Mouse (Mus musculus): ENCODE results near the gene Dab1. TPM values are rescaled to one million over a fixed set of nuclear protein-coding genes. Genes with fewer than 3 reads are reported as not detected.

Gene Dab1
- polyA plus RNA-seq (2015; fragmentation: Nextera tagmentation; extraction: Ambion mirVana) = 69.6 and 73.5 TPM in 2 replicates

GRCm38 (mm10) chr4:103619321-103619945, at the start of gene Dab1:
Gene Dab1 (plus strand): TSS chr4:103619359.
- H3K9me3 ChIP-seq = no peaks in the 10 kb centered on the region
- under 1% methylated on average over 41 of the region's 41 CpGs for WGBS

GRCm38 (mm10) chr4:103571721-103572352, 47.3 kb upstream of the Dab1 start:
- Histone ChIP-seq H3K36me3 (no peaks in the 10 kb centered on the region), H3K4me1 (replicated peaks) (no peaks in the 10 kb centered on the region), H3K4me2 (no peak overlapping the region), H3K27ac (no peak overlapping the region), H3K9me3 (no peaks in the 10 kb centered on the region), H3K4me3 (no peak overlapping the region), H3K27me3 (no peaks in the 10 kb centered on the region), H3K9ac (no peak overlapping the region)
- WGBS = 62% methylated on average over 4 of the region's 4 CpGs
- no peak for ATAC-seq (ENCODE audit: low FRiP score)

More at GRCm38 (mm10) chr4:103619321-103619945, at the start of gene Dab1:
- H3K4me1 ChIP-seq (replicated peaks) = peaks cover 28% of the 10 kb centered on the region
- H3K4me3 ChIP-seq = peak within 1 kb of the TSS; percentile 51
- peak within 1 kb of the TSS; percentile 76 for H3K4me2 ChIP-seq
- peak within 1 kb of the TSS; percentile 71 for H3K9ac ChIP-seq
- peaks cover 60% of the 10 kb centered on the region for H3K27me3 ChIP-seq
- H3K27ac ChIP-seq = peak within 1 kb of the TSS; percentile 79
- ATAC-seq (ENCODE audit: low FRiP score) = peak; percentile 71
- H3K36me3 ChIP-seq = no peaks in the 10 kb centered on the region

- Histone ChIP-seq H3K27me3 (no peaks in the 10 kb centered on the region), H3K9me3 (no peaks in the 10 kb centered on the region), H3K4me3 (no peak overlapping the region), H3K4me1 (replicated peaks) (no peaks in the 10 kb centered on the region), H3K36me3 (no peaks in the 10 kb centered on the region), H3K27ac (no peak overlapping the region), H3K4me2 (no peak overlapping the region), H3K9ac (no peak overlapping the region)
- ATAC-seq (ENCODE audit: low FRiP score) = no peak
- WGBS = 92% methylated on average over 2 of the region's 2 CpGs
These were observed 43.6 kb upstream of the Dab1 start for GRCm38 (mm10) chr4:103575556-103575955.

- 88% methylated on average over 6 of the region's 6 CpGs for WGBS
- no peaks in the 10 kb centered on the region for H3K36me3 ChIP-seq
- H3K9me3 ChIP-seq = no peaks in the 10 kb centered on the region
- no peak overlapping the region for H3K4me3 ChIP-seq
- no peak overlapping the region for H3K4me2 ChIP-seq
- H3K27me3 ChIP-seq = no peaks in the 10 kb centered on the region
- no peak overlapping the region for H3K9ac ChIP-seq
- H3K4me1 ChIP-seq (replicated peaks) = no peaks in the 10 kb centered on the region
- ATAC-seq (ENCODE audit: low FRiP score) = no peak
- no peak overlapping the region for H3K27ac ChIP-seq
These were observed 42.9 kb upstream of the Dab1 start for GRCm38 (mm10) chr4:103576305-103576704.

- Histone ChIP-seq H3K4me2 (no peak overlapping the region), H3K36me3 (no peaks in the 10 kb centered on the region), H3K9ac (no peak overlapping the region), H3K9me3 (no peaks in the 10 kb centered on the region), H3K4me3 (no peak overlapping the region), H3K27me3 (no peaks in the 10 kb centered on the region), H3K27ac (no peak overlapping the region), H3K4me1 (replicated peaks) (no peaks in the 10 kb centered on the region)
- no peak for ATAC-seq (ENCODE audit: low FRiP score)
- 86% methylated on average over 4 of the region's 4 CpGs for WGBS
These were observed 41.9 kb upstream of the Dab1 start for GRCm38 (mm10) chr4:103577111-103577815.

GRCm38 (mm10) chr4:103577821-103578220, 41.3 kb upstream of the Dab1 start:
- Histone ChIP-seq H3K4me2 (no peak overlapping the region), H3K4me3 (no peak overlapping the region), H3K27ac (no peak overlapping the region), H3K36me3 (no peaks in the 10 kb centered on the region), H3K9me3 (no peaks in the 10 kb centered on the region), H3K9ac (no peak overlapping the region), H3K27me3 (no peaks in the 10 kb centered on the region), H3K4me1 (replicated peaks) (no peaks in the 10 kb centered on the region)
- ATAC-seq (ENCODE audit: low FRiP score) = no peak
- WGBS = 88% methylated on average over 7 of the region's 7 CpGs

- no peaks in the 10 kb centered on the region for H3K9me3 ChIP-seq
- H3K36me3 ChIP-seq = no peaks in the 10 kb centered on the region
- 86% methylated on average over 9 of the region's 9 CpGs for WGBS
- ATAC-seq (ENCODE audit: low FRiP score) = no peak
- no peak overlapping the region for H3K27ac ChIP-seq
- no peak overlapping the region for H3K4me3 ChIP-seq
- no peaks in the 10 kb centered on the region for H3K27me3 ChIP-seq
- H3K4me1 ChIP-seq (replicated peaks) = no peaks in the 10 kb centered on the region
- no peak overlapping the region for H3K9ac ChIP-seq
- H3K4me2 ChIP-seq = no peak overlapping the region
These were observed 39.1 kb upstream of the Dab1 start for GRCm38 (mm10) chr4:103580021-103580420.

GRCm38 (mm10) chr4:103615011-103615410, 4.1 kb upstream of the Dab1 start:
- ATAC-seq (ENCODE audit: low FRiP score) = no peak
- H3K4me3 ChIP-seq = no peak overlapping the region
- H3K27me3 ChIP-seq = peaks cover 29% of the 10 kb centered on the region
- H3K9ac ChIP-seq = no peak overlapping the region
- peaks cover 10% of the 10 kb centered on the region for H3K4me1 ChIP-seq (replicated peaks)
- H3K27ac ChIP-seq = no peak overlapping the region
- WGBS = 83% methylated on average over 3 of the region's 3 CpGs
- H3K36me3 ChIP-seq = no peaks in the 10 kb centered on the region
- H3K4me2 ChIP-seq = no peak overlapping the region
- no peaks in the 10 kb centered on the region for H3K9me3 ChIP-seq

- ATAC-seq (ENCODE audit: low FRiP score) = peak; percentile 40
- peaks cover 28% of the 10 kb centered on the region for H3K4me1 ChIP-seq (replicated peaks)
- no peaks in the 10 kb centered on the region for H3K36me3 ChIP-seq
- no peaks in the 10 kb centered on the region for H3K9me3 ChIP-seq
- peak overlapping the region; percentile 71 for H3K9ac ChIP-seq
- peak overlapping the region; percentile 79 for H3K27ac ChIP-seq
- peak overlapping the region; percentile 76 for H3K4me2 ChIP-seq
- WGBS = under 1% methylated on average over 28 of the region's 28 CpGs
- peaks cover 60% of the 10 kb centered on the region for H3K27me3 ChIP-seq
- H3K4me3 ChIP-seq = peak overlapping the region; percentile 51
These were observed 800 bp downstream of the Dab1 start for GRCm38 (mm10) chr4:103619946-103620371.

GRCm38 (mm10) chr4:103620590-103621155, 1.5 kb downstream of the Dab1 start:
- H3K4me1 ChIP-seq (replicated peaks) = peaks cover 28% of the 10 kb centered on the region
- H3K36me3 ChIP-seq = no peaks in the 10 kb centered on the region
- no peaks in the 10 kb centered on the region for H3K9me3 ChIP-seq
- H3K27ac ChIP-seq = no peak overlapping the region
- H3K9ac ChIP-seq = peak overlapping the region; percentile 71
- H3K27me3 ChIP-seq = peaks cover 60% of the 10 kb centered on the region
- ATAC-seq (ENCODE audit: low FRiP score) = no peak
- peak overlapping the region; percentile 51 for H3K4me3 ChIP-seq
- peak overlapping the region; percentile 76 for H3K4me2 ChIP-seq
- WGBS = 13% methylated on average over 18 of the region's 18 CpGs

- peaks cover 28% of the 10 kb centered on the region for H3K4me1 ChIP-seq (replicated peaks)
- no peak overlapping the region for H3K27ac ChIP-seq
- H3K27me3 ChIP-seq = peaks cover 60% of the 10 kb centered on the region
- 19% methylated on average over 5 of the region's 5 CpGs for WGBS
- peak overlapping the region; percentile 46 for H3K9ac ChIP-seq
- H3K4me3 ChIP-seq = peak overlapping the region; percentile 51
- no peaks in the 10 kb centered on the region for H3K36me3 ChIP-seq
- no peak for ATAC-seq (ENCODE audit: low FRiP score)
- no peaks in the 10 kb centered on the region for H3K9me3 ChIP-seq
- H3K4me2 ChIP-seq = peak overlapping the region; percentile 76
These were observed 2.4 kb downstream of the Dab1 start for GRCm38 (mm10) chr4:103621586-103621985.

GRCm38 (mm10) chr4:103630177-103630576, 11.0 kb downstream of the Dab1 start:
- H3K27ac ChIP-seq = no peak overlapping the region
- H3K9me3 ChIP-seq = no peaks in the 10 kb centered on the region
- no peak overlapping the region for H3K9ac ChIP-seq
- no peak overlapping the region for H3K4me3 ChIP-seq
- no peaks in the 10 kb centered on the region for H3K36me3 ChIP-seq
- H3K27me3 ChIP-seq = no peaks in the 10 kb centered on the region
- WGBS = 82% methylated on average over 4 of the region's 4 CpGs
- H3K4me2 ChIP-seq = no peak overlapping the region
- no peak for ATAC-seq (ENCODE audit: low FRiP score)
- H3K4me1 ChIP-seq (replicated peaks) = no peaks in the 10 kb centered on the region
